Mouse (Mus musculus) kidney, embryonic 15.5 days (tissue): ENCODE measurements around the gene Sfxn5. TPM values are rescaled to one million over a fixed set of nuclear protein-coding genes. Genes with fewer than 3 reads are reported as not detected.

Experiments used
- ATAC-seq: fragments of 200-750 bp; cut with Nextera tagmentation; replicated peaks from 2 replicates; pipeline ENCODE4 v1.8.0; 2017; ENCODE audit warnings: moderate TSS enrichment; ENCODE audit not compliant: low FRiP score
- H3K27ac ChIP-seq: fragments of 300-500 bp; sonication (generic); 2 replicates; pipeline ENCODE4 v1.5.1; 2015; ENCODE audit warnings: mild to moderate bottlenecking, inconsistent platforms
- H3K27me3 ChIP-seq: fragments of 300-500 bp; sonication (generic); 2 replicates; pipeline ENCODE4 v1.6.1; 2015; ENCODE audit warnings: inconsistent platforms
- H3K36me3 ChIP-seq: fragments of 300-500 bp; sonication (generic); 2 replicates; pipeline ENCODE4 v1.6.1; 2015; ENCODE audit warnings: inconsistent platforms
- H3K4me1 ChIP-seq: fragments of 300-500 bp; sonication (generic); 2 replicates; pipeline ENCODE4 v1.6.1; 2015; ENCODE audit warnings: inconsistent platforms
- H3K4me2 ChIP-seq: fragments of 300-500 bp; sonication (generic); 2 replicates; pipeline ENCODE4 v1.6.1; 2015; ENCODE audit warnings: moderate library complexity, mild to moderate bottlenecking, inconsistent platforms
- H3K4me3 ChIP-seq: fragments of 300-500 bp; sonication (generic); replicated peaks from 2 replicates; pipeline ENCODE4 v1.5.1; 2015; ENCODE audit warnings: mild to moderate bottlenecking, inconsistent platforms
- H3K9ac ChIP-seq: fragments of 300-500 bp; sonication (generic); 2 replicates; pipeline ENCODE4 v1.6.1; 2015; ENCODE audit warnings: mild to moderate bottlenecking, inconsistent platforms
- H3K9me3 ChIP-seq: fragments of 300-500 bp; sonication (generic); replicated peaks from 2 replicates; pipeline ENCODE4 v1.6.1; 2016; ENCODE audit warnings: inconsistent platforms
- WGBS: fragments of 180-500 bp; shearing (Covaris S2); methylation state at CpG from one replicate; pipeline ENCODE4 v1.1.7; 2015; ENCODE audit warnings: mixed read lengths; 5-methylcytosine and 5-hydroxymethylcytosine counted together
- polyA plus RNA-seq: library from polyadenylated mRNA; unstranded; fragments of >200 nt; fragmentation: Nextera tagmentation; extraction: Ambion mirVana; gene quantifications from 2 replicates; pipeline ENCODE4 v1.2.1, GENCODE M21; 2015

Sfxn5 gene
- polyA plus RNA-seq, 1 experiment from 2014 or later: 12.9 TPM

DNA sequence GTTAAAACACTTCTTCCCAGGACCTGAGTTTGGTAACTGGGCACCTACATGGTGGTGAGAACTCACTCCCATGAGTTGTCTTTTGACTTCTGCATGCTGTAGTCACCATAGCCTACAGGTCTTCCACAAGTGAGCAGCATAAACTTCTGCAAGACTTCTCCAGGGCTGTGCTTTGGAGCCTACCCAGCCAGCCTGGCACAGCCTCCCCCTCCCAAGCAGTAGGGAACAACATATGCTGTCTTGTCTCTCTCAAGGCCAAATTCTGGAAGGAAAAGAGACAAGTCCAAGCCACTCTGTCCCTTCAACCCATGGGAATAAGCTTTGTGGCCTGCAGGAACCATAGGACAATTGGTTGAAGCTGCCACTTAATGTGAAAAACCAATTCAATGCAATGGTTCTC is 11.7 kb upstream of the Sfxn5 start:
- no peaks in the 10 kb centered on the region for H3K27me3 ChIP-seq
- peaks cover 9% of the 10 kb centered on the region for H3K4me1 ChIP-seq
- no peaks in the 10 kb centered on the region for H3K9me3 ChIP-seq
- ATAC-seq: no peak
- no peak overlapping the region for H3K4me3 ChIP-seq
- H3K9ac ChIP-seq: no peak overlapping the region
- H3K27ac ChIP-seq: no peak overlapping the region
- no peak overlapping the region for H3K4me2 ChIP-seq
- peaks cover 24% of the 10 kb centered on the region for H3K36me3 ChIP-seq

DNA sequence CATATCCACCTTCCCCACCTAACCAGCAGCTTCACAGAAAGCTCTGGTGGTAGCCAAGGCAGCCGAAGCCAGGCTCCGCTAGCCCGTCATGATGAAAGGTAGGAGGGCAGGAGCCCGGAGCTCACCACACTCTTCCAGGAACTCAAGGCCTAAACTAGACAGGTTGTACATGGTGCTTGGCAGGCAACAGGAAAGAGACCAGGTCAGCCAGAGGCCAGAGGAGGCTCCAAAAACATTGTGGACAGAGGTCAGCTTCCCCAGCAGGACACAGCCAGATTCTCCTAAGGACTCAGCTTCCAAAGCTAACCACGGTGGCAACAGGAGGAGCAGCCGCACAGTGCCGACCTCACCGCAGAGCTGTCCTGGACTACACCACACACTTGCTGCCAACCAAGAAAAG is 9.8 kb upstream of the Sfxn5 start:
- Histone ChIP-seq H3K9me3 (no peaks in the 10 kb centered on the region), H3K4me1 (no peaks in the 10 kb centered on the region), H3K27me3 (no peaks in the 10 kb centered on the region), H3K9ac (no peak overlapping the region), H3K4me2 (no peak overlapping the region), H3K36me3 (peaks cover 20% of the 10 kb centered on the region), H3K27ac (no peak overlapping the region), H3K4me3 (no peak overlapping the region)
- WGBS: 85% methylated on average over 8 of the region's 8 CpGs
- ATAC-seq: no peak

DNA sequence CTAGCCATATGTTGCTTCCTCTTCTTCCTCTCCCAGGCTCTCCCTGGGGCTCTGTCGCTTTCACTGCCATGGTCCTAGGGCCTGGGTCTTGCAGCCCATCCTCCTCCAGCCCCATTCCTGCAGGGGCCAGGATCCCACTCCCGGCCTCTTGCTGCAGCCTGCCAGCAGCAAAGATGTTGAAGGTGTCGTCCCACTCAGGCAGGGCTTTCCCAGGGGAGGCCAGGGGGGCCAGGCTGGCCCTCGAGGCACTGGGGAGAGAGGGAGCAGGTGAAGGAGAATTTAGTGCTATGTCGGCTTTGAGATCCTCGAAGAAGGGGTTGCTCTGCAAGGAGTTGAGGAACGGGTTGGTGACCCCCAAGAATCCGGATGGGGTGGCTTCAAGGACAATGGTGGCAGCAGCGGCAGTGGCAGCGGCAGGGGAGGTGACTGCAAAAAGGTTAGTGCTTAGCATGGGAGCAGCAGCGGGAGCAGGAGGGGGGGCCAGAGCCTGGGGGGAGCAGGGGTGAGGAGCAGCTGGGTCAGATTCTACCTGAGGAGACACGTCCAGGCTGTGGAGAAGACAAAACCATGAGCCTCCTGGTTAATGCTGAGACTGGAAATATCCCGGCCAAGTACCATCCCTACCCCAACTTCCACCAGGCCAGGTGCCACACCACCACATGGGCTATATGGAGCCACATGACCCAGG is 8.7 kb upstream of the Sfxn5 start:
- Histone ChIP-seq H3K4me1 (no peaks in the 10 kb centered on the region), H3K4me3 (no peak overlapping the region), H3K4me2 (no peak overlapping the region), H3K9me3 (no peaks in the 10 kb centered on the region), H3K27me3 (no peaks in the 10 kb centered on the region), H3K36me3 (peaks cover 15% of the 10 kb centered on the region; the same call in 1 of the 2 replicates), H3K27ac (no peak overlapping the region), H3K9ac (no peak overlapping the region)
- ATAC-seq: no peak
- 74% methylated on average over 13 of the region's 13 CpGs for WGBS

DNA sequence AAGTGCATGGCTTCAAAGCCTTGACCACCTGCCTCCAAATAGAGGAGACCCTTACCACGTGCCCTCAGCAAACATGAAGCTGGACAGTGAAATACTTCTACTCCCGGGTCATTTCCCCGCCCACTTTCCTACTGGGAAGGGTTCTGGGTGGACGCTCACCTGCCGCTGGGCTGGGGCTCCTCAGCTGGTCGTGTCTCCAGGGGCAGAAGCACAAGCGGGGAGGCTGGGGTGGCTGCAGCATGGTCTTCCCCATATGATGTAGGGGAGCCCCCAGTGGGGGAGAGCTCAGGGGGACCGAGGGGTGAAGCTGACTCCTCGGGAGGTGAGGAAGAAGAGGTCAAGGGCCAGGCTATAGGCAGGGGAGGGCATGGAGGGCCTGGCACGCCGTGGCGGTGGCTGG is 7.0 kb upstream of the Sfxn5 start:
- Histone ChIP-seq H3K4me1 (no peaks in the 10 kb centered on the region), H3K4me2 (no peak overlapping the region), H3K9me3 (no peaks in the 10 kb centered on the region), H3K4me3 (no peak overlapping the region), H3K27me3 (no peaks in the 10 kb centered on the region), H3K36me3 (peaks cover 21% of the 10 kb centered on the region; the same call in 1 of the 2 replicates), H3K27ac (no peak overlapping the region), H3K9ac (no peak overlapping the region)
- 61% methylated on average over 12 of the region's 12 CpGs for WGBS
- no peak for ATAC-seq

DNA sequence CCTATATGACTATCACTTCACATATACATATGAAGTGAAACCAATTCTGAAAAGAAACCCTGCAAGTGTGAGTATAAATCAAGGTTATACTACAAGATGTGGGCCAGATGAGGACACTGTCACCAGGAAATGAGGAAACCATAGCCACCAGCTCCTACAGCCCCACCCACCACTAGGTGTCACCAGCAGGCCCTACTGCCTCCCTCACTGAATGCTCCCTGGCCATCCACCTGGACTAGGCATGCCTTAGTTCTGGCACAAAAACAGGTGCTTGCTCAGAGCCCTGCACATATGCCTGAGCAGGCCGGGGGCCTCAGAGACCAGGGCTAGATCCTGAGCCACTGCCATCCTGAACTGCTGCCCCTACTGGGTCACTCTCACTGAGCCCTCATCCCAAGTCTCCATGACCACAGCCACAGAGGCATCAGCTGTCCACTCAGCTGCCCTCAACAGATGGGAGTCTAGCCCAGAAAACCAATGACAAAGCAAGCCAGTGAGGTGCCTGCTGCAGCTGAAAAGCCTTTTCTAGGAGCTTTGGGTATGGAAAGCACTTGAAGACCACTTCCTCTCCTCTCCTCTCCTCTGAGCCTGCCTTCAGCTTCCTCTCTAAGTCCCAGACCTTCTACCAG is 6.2 kb upstream of the Sfxn5 start:
- Histone ChIP-seq H3K27me3 (no peaks in the 10 kb centered on the region), H3K9ac (no peak overlapping the region), H3K27ac (no peak overlapping the region), H3K4me2 (no peak overlapping the region), H3K9me3 (no peaks in the 10 kb centered on the region), H3K4me1 (0 out of 2 replicates have a peak, but pooled peaks cover 3% of the 10 kb centered on the region), H3K4me3 (no peak overlapping the region), H3K36me3 (peaks cover 21% of the 10 kb centered on the region; the same call in 1 of the 2 replicates)
- WGBS: 70% methylated on average over 1 of the region's 1 CpGs
- no peak for ATAC-seq

DNA sequence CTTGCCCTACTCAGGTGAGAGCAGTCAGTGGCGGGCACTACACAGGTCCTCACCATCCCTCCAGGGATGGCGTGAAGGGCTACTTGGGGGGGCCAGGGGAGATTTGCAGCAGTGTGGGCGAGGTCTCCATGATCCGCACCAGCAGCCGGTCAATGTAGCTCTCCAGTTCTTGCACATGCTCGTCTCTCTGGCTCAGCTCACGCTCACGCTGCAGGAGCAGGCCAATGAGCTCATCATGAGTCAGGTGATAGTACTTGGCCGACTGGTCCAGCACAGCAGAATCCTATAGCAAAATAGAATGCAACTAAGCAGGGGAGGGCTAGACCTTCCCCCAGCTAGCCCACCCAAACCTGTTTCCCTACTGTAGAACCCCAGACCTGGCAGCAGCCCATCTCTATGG is 3.7 kb upstream of the Sfxn5 start:
- WGBS: 83% methylated on average over 9 of the region's 9 CpGs
- no peak overlapping the region for H3K9ac ChIP-seq
- peaks cover 20% of the 10 kb centered on the region; the same call in 1 of the 2 replicates for H3K36me3 ChIP-seq
- no peaks in the 10 kb centered on the region for H3K9me3 ChIP-seq
- peaks cover 14% of the 10 kb centered on the region for H3K4me1 ChIP-seq
- no peaks in the 10 kb centered on the region for H3K27me3 ChIP-seq
- no peak for ATAC-seq
- H3K4me3 ChIP-seq: no peak overlapping the region
- H3K27ac ChIP-seq: no peak overlapping the region
- H3K4me2 ChIP-seq: no peak overlapping the region

DNA sequence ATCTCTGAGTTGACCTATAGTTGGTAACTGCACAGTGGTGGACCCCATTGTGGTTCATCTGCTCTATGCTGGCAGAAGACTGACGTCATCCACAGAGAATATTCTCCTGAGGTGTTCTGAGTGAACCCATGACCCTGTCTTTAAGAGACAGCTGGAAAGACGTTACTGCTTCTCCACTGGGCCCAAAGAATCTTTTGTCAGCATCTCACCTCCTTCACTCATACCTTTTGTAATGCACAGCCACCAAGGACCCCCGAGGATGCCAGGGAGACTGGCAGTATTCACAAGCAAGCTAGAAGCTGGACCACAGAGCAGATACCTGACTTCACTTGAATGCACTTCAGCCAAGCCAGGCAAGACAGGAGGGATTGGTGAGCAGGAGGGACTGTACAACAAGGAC is 2.1 kb upstream of the Sfxn5 start:
- 71% methylated on average over 3 of the region's 3 CpGs for WGBS
- Histone ChIP-seq H3K9me3 (no peaks in the 10 kb centered on the region), H3K27ac (no peak overlapping the region), H3K4me3 (no peak overlapping the region), H3K36me3 (0 out of 2 replicates have a peak, but pooled peaks cover 11% of the 10 kb centered on the region), H3K27me3 (peaks cover 13% of the 10 kb centered on the region; the same call in 1 of the 2 replicates), H3K4me2 (no peak overlapping the region), H3K4me1 (peaks cover 22% of the 10 kb centered on the region), H3K9ac (no peak overlapping the region)
- ATAC-seq: no peak

DNA sequence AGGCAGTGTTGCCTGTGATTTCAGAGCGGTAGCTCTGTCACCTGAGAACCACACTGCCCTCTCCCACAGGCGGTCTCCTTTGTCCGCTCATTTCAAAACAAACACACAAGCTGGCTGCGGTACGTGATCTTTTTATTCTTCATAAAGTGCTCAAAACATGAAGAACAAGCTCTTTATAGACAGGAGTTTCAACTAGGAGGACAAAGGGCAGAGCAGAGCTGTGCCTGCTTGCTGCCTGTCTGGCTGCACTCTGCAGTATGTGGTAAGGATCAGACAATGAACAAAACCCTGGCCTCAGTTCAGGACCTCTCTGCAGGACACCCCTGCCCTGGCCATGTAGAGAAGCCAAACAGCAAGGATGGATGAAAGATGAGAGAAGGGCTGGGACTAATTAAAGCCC is 1.6 kb upstream of the Sfxn5 start:
- Histone ChIP-seq H3K4me1 (peaks cover 22% of the 10 kb centered on the region), H3K9me3 (no peaks in the 10 kb centered on the region), H3K4me2 (no peak overlapping the region), H3K4me3 (no peak overlapping the region), H3K36me3 (0 out of 2 replicates have a peak, but pooled peaks cover 11% of the 10 kb centered on the region), H3K27ac (0 out of 2 replicates have a peak overlapping the region, but pooled peaks have one; percentile 0), H3K27me3 (peaks cover 13% of the 10 kb centered on the region; the same call in 1 of the 2 replicates), H3K9ac (no peak overlapping the region)
- 49% methylated on average over 5 of the region's 5 CpGs for WGBS
- ATAC-seq: no peak

DNA sequence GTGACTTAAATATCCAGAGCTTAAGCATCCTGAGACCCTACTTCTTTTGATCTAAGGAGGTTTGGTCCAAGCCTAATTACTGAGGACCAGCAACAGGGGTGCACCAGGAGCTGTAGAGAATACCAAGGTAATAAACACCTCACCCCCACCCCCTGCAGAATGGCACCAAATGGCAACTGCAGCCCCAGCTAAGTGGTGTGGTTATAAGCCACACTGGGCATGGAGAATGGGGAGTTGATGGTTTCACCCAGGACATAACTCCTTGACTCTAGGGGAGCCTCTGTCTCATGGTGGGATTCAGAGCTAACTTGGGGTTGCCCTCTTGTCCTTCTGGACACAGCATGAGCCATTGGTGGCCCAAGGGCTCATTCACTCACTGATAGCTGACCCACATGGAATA is 1.0 kb upstream of the Sfxn5 start:
- Histone ChIP-seq H3K4me1 (peaks cover 22% of the 10 kb centered on the region), H3K27me3 (peaks cover 13% of the 10 kb centered on the region; the same call in 1 of the 2 replicates), H3K9ac (no peak overlapping the region), H3K9me3 (no peaks in the 10 kb centered on the region), H3K27ac (peak overlapping the region; percentile 98; the same call in 1 of the 2 replicates), H3K4me2 (no peak overlapping the region), H3K36me3 (0 out of 2 replicates have a peak, but pooled peaks cover 11% of the 10 kb centered on the region), H3K4me3 (peak overlapping the region; percentile 85; the same call in 1 of the 2 replicates)
- ATAC-seq: no peak

DNA sequence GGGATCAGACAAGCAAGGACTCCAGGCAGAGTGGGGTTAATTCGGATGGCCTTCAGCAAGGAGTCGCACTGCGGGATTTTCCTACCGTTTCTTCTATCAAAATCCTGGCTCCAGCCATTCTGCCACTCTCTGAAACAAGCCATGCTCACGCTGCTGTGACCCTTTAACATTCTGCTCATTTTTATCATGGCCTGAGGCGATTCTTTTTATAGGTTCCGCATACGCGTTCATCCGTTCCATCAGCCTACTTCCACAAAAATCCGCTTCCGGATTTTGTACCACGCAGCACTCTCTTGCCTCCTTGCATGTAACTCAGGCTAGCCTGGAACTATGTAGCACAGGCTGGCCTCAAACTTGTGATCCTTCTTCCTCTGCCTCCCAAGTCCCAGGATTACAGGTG is 510 bp upstream of the Sfxn5 start:
- H3K36me3 ChIP-seq: 0 out of 2 replicates have a peak, but pooled peaks cover 11% of the 10 kb centered on the region
- peak overlapping the region; percentile 97 for H3K4me2 ChIP-seq
- H3K9ac ChIP-seq: peak overlapping the region; percentile 67
- peak overlapping the region; percentile 98 for H3K27ac ChIP-seq
- no peaks in the 10 kb centered on the region for H3K9me3 ChIP-seq
- H3K27me3 ChIP-seq: peaks cover 13% of the 10 kb centered on the region; the same call in 1 of the 2 replicates
- peak overlapping the region; percentile 85 for H3K4me3 ChIP-seq
- ATAC-seq: no peak; the same call in 1 of the 2 replicates
- H3K4me1 ChIP-seq: peaks cover 22% of the 10 kb centered on the region
- WGBS: 2% methylated on average over 13 of the region's 13 CpGs

DNA sequence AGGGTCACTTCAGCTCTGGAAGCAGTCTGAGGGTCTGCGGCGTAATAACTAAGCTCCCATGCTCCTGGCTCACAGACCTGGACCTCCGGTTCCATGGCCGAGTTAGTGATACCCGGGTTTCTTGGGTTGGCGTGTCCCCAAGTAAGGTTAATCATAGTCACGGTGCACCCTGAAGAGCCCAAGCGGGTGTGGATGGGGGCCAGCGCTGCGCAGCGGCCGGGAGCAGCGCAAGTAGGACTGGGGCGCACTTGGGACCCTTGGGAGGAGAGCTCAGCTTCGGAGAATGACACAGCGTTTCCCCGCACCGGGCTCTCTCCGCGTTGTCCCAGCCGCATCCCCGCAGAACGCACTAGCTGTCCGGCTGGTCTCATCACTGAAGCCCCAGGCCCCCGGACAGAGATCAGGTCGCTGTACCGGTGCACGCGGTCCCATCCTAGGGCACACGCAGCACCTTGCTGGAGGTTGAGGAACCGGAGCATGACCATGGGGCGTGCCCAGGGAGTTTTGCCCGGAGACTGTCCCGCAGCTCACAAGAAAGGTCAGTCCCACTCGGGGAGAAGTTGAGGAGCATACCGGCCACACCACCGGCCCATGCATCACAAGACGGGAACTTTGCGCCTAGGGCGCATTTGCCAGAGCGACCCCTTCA is 747 bp downstream of the Sfxn5 start:
- Histone ChIP-seq H3K9ac (peak overlapping the region; percentile 67), H3K4me3 (peak overlapping the region; percentile 85), H3K4me1 (peaks cover 22% of the 10 kb centered on the region), H3K4me2 (peak overlapping the region; percentile 97), H3K27ac (peak overlapping the region; percentile 98; the same call in 1 of the 2 replicates), H3K27me3 (peaks cover 13% of the 10 kb centered on the region; the same call in 1 of the 2 replicates), H3K36me3 (0 out of 2 replicates have a peak, but pooled peaks cover 11% of the 10 kb centered on the region), H3K9me3 (no peaks in the 10 kb centered on the region)
- peak; percentile 57 for ATAC-seq
- WGBS: under 1% methylated on average over 41 of the region's 41 CpGs

DNA sequence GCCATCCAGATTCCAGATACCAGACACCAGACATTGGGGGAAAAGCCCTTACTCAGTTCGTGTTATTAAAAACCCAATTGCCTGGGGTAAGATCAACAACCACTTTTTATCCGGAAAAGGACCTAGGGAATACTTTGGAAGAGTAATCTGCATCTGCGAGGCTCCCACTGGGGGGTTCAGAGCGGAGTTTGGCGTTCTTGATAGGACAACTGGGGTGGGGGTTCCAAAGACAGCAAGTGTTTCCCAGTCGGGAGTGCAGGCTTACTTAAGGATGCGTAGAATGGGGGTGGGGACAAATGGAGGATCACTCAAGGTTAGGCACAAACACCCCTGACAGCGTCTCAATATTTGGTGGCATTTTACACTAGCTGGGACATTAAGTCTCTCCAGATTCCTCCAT is 1.5 kb downstream of the Sfxn5 start:
- no peak overlapping the region for H3K9ac ChIP-seq
- H3K27me3 ChIP-seq: peaks cover 13% of the 10 kb centered on the region; the same call in 1 of the 2 replicates
- H3K36me3 ChIP-seq: 0 out of 2 replicates have a peak, but pooled peaks cover 4% of the 10 kb centered on the region
- H3K4me3 ChIP-seq: peak overlapping the region; percentile 85
- H3K9me3 ChIP-seq: no peaks in the 10 kb centered on the region
- H3K27ac ChIP-seq: no peak overlapping the region
- 19% methylated on average over 8 of the region's 8 CpGs for WGBS
- peak overlapping the region; percentile 97 for H3K4me2 ChIP-seq
- H3K4me1 ChIP-seq: peaks cover 22% of the 10 kb centered on the region
- no peak for ATAC-seq
